Mouse (Mus musculus): ENCODE measurements around the gene Sart1.
"Not testable (repeated sequence)": the region's sequence is repeated elsewhere in the genome, so short reads cannot be mapped to it uniquely, and the experiment has no call there.

Sart1 gene

DNA sequence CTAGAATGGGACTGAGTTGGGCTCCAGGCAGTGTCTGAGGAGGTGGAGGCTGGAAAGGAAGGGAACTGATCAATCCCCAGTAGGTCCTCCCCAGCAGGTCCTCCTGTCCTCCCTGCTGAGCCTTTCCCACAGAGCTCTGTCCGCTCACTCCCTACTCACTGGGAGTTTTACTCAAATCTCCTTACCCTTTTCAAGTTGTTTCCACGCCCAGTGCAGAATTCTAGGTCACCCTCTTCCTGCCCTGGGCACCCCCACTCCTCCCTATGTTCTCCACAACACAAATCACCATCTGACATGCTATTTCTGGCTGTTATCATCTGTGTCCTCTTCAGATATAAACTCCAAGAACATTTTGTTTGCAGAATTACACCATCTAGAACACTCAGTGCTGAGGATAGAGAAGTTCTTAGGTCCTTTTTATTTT is 26.0 kb upstream of the Sart1 start:
- peak; percentile 76 for DNase-seq (ENCODE audit: low spot score)

- DNase-seq (ENCODE audit: low spot score) = no peak
Observed at GRCm38 (mm10) chr19:5413840-5414239, 25.3 kb upstream of the Sart1 start.

DNA sequence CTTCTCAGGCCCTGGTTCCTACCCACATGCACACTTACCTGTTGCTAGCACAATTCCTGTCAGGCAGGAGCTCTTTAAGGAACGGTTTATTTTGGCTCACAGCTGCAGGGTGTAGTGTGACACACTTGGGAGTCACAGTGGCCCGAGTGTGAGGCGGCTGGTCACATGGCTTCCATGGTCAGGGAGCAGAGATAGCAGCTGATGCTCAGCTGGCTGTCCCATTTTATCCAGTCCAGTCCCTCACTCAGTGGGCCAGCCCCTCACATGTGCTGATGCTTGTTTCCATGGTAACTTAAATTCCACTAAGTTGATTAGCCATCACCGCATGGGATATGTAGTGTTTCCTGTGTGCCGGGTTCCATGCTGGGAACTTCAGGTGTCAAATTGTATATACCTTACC is 23.5 kb upstream of the Sart1 start:
- DNase-seq (ENCODE audit: low spot score) = no peak

- no peak for DNase-seq (ENCODE audit: low spot score)
Observed at GRCm38 (mm10) chr19:5410641-5411040, 22.1 kb upstream of the Sart1 start.

DNA sequence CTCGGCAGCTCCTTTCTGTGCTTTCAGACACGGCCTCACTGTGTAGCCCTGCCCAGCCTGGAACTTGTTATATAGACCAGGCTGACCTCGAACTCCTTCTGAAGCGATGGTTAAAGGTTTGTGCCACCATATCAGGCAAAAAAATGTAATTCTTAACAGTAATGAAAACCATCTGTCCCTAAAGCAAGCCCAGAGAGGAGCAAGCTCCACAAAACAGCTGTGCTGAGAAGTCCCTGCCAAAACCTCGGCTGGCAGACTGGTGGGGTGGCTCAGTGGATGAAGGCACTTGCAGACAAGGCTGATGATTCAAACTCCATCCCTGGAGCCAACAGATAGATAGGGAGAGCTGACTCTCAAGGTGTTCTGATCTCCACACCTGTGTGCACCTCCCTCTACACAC is 20.6 kb upstream of the Sart1 start:
- no peak for DNase-seq (ENCODE audit: low spot score)

GRCm38 (mm10) chr19:5408057-5409001 is 19.8 kb upstream of the Sart1 start:
- DNase-seq (ENCODE audit: low spot score) = no peak

DNA sequence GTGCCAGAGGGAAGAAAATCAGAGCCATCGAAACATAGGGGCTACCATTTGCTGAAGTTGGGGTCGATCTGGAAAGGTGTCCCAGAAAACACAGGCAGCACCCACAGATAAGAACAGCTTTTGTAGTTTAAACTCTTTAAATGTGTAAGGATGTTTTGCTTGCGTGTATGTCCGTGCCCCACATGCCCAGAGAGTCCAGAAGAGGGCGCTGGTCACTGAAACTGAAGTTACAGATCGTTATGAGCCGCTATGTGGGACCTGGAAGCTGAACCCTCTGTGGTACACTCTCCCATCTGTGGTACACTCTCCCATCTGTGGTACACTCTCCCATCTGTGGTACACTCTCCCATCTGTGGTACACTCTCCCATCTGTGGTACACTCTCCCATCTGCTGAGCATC is 18.6 kb upstream of the Sart1 start:
- no peak for DNase-seq (ENCODE audit: low spot score)

DNA sequence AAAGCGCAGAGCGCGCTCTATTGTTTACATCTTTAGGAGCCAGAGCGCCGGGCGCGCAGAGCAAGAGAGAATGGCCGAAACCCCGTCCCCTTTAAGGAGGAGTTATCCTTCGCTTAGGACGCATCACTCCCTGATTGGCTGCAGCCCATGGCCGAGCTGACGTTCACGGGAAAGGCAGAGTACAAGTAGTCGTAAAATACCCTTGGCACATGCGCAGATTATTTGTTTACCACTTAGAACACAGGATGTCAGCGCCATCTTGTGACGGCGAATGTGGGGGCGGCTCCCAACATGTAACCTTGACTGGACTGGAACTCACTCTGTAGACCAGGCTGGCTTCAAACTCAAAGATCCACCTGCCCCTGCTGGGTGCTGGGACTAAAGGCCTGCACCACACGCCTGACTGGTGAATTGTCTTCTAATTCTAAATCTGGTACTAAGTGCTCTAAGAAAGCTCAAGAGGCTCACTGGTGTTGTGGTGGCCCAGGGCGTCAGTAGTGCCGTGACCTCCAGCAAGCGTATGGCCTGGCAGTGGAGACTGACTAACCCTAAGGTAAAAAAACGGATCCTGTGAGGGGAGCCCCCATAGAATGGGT is 18.1 kb upstream of the Sart1 start:
- not testable (repeated sequence) for DNase-seq (ENCODE audit: low spot score)

DNA sequence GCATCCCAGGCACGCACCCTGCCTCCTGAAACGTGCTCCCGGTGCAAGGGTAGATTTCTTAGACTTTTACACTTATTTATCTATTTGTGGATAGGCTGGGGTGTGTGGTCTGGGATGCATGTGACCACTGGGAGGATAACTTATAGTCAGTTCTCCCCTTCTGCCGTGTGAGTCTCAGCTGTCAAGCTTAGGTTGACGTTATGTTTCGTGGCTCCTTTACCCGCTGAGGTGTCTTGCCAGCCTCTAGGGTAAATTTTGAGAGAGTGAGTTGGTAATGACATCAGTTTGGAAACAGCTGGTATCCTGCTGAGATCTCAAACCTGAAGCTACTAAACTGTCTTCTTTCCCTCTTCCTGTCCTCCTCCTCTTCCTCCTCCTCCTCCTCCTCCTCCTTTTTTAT is 17.4 kb upstream of the Sart1 start:
- DNase-seq (ENCODE audit: low spot score) = no peak

DNA sequence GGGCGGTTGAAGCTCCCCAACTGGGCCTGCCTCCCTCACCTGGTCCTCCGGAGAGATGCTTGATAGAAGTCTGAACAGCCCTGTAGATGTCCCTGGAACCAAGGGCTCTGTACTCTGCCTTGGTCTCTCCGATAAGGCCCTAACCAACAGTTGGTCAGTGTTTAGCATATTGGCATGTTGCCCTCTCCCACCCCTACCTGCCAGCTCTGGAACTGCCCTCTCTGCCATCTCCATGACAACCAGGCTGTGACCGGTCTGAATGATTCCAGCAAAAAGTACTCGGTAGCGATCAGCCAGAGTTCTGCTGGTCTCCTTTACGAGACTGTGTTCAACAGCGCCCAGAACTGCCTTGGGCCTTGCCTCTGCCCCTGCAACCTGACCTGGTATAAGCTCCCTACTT is 13.8 kb upstream of the Sart1 start, which contains the start of gene Tsga10ip:
Tsga10ip (minus strand) TSS at position 234 of the 400 bp plus-strand sequence.
- no peak for DNase-seq (ENCODE audit: low spot score)

- DNase-seq (ENCODE audit: low spot score) = not testable (repeated sequence)
Observed at GRCm38 (mm10) chr19:5401073-5401472, 12.6 kb upstream of the Sart1 start.

DNA sequence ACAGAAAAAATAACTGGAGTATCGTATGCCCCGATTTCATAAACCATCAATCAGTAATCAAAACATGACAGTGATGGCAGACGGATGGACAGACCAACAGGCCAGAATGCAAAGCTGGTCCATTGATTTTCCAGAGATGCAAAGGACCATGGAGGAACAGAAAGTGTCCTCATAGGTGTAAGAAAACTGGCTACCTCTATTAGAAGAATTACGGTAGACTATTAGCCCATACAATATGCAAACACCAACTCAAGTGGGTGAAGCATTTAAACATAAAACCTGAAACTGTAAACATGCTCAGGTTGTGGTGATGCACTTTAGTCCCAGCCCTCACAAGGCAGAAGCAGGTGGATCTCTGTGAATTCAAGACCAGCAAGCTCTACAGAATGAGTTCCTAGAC is 6.9 kb upstream of the Sart1 start:
- no peak for DNase-seq (ENCODE audit: low spot score)

GRCm38 (mm10) chr19:5394168-5394567 is 5.7 kb upstream of the Sart1 start:
- no peak for DNase-seq (ENCODE audit: low spot score)

GRCm38 (mm10) chr19:5392892-5393291 is 4.4 kb upstream of the Sart1 start:
- DNase-seq (ENCODE audit: low spot score) = peak; percentile 68

DNA sequence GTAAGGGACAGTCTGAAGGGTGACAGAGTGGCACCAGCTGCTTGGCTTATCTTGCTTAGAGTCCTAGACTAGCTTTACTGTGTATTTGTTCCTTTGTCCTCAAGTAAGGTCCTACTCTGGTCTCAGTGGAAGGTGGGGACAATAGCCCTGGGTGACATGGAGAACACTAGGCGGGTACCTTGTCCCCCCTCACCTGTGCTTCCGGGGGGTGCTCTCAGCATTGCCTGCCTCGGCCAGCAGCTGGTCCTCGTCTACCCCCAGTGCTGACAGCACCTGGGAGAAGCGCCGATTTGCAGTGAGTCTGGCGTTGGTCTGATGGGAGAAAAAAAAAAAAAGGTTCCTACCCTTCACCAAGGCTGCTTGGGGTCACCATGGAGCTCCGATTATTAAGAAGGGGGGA is 1.9 kb upstream of the Sart1 start:
- no peak for DNase-seq (ENCODE audit: low spot score)

DNA sequence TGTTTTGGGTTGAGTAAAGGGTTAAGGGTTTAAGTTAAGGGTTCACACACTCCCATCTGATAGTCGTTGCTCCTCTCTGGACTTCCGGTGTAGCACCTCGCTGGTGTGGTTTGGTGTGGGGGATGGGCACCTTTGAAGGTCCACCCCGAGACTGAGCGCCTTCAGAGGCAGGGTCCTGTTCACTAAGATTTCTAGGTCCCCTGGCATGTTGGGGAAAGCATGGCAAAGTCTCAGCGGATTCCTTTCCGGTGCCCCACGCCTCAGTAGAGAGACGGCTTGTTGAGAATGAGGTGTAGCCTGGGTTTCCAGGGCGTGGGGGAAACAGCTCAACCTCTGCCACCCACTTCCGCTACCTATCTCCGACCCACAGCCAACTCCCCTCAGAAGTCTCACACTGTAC is 1.1 kb upstream of the Sart1 start:
- no peak for DNase-seq (ENCODE audit: low spot score)

DNA sequence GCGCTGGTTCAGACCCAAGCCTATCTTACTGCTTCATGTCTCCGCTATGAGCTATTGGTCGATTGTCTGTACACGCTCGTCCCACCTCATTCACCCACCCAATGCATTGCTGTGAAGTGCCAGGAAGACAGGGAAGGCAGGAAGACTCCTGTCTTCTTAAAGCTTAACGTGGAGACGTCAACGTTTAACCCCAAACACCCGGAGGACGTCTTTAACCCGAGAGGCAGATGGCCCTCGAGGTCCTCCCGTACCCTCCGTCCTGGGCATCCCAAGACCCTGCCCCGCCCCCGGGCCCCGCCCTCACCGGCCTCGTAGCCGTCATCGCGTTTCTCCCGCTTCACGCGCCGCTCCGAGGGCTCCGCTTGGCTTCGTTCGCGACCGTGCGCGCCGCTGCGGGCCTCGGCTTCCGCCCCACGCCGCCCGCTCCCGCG is 477 bp downstream of the Sart1 start:
- DNase-seq (ENCODE audit: low spot score) = peak; percentile 52

- no peak for DNase-seq (ENCODE audit: low spot score)
Observed at GRCm38 (mm10) chr19:5384715-5385114, 3.8 kb downstream of the Sart1 start.

- no peak for DNase-seq (ENCODE audit: low spot score)
Observed at GRCm38 (mm10) chr19:5383326-5383725, 5.2 kb downstream of the Sart1 start.

- DNase-seq (ENCODE audit: low spot score) = no peak
Observed at GRCm38 (mm10) chr19:5377446-5377845, 11.1 kb downstream of the Sart1 start.

- no peak for DNase-seq (ENCODE audit: low spot score)
Observed at GRCm38 (mm10) chr19:5374748-5375147, 13.8 kb downstream of the Sart1 start.

DNA sequence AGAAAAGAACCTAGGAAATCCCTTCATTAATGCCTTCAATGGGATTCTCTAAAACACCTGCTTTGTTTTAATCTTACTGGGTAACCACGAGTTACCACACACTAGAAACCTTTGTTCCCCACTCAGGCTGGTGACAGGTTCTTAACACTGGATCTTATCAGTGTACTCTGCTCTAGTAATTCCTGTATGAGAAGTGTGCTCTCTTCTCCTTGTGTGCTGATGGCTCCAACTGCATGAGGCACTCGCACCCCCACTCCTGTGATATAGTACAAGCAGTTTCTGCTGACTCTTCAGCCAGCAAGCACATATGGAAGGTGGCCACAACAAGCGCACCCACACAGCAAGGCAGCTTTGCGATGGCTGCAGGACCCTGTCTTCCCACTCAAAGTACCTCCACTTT is 14.3 kb downstream of the Sart1 start:
- DNase-seq (ENCODE audit: low spot score) = no peak

GRCm38 (mm10) chr19:5372724-5373123 is 15.8 kb downstream of the Sart1 start:
- DNase-seq (ENCODE audit: low spot score) = no peak

Data from testis, postnatal 14 days (tissue).